Mouse (Mus musculus): ENCODE results near the gene Palmd.
A peak's percentile ranks its signal among the peaks of the same experiment; 100 is the strongest.

Palmd gene

GRCm38 (mm10) chr3:116968540-116968997, at the start of gene Palmd:
Gene Palmd (minus strand): TSS chr3:116968987.
- DNase-seq (ENCODE audit: low spot score) = peak; percentile 48

- no peak for DNase-seq (ENCODE audit: low spot score)
These were observed 41.4 kb upstream of the Palmd start for GRCm38 (mm10) chr3:117010182-117010581.

- no peak for DNase-seq (ENCODE audit: low spot score)
These were observed 38.6 kb upstream of the Palmd start for GRCm38 (mm10) chr3:117007340-117007739.

GRCm38 (mm10) chr3:117006636-117007035, 37.8 kb upstream of the Palmd start:
- DNase-seq (ENCODE audit: low spot score) = no peak

GRCm38 (mm10) chr3:117003379-117003778, 34.6 kb upstream of the Palmd start:
- no peak for DNase-seq (ENCODE audit: low spot score)

- no peak for DNase-seq (ENCODE audit: low spot score)
These were observed 33.1 kb upstream of the Palmd start for GRCm38 (mm10) chr3:117001686-117002485.

- DNase-seq (ENCODE audit: low spot score) = no peak
These were observed 24.2 kb upstream of the Palmd start for GRCm38 (mm10) chr3:116993011-116993410.

GRCm38 (mm10) chr3:116991180-116991579, 22.4 kb upstream of the Palmd start:
- no peak for DNase-seq (ENCODE audit: low spot score)

- DNase-seq (ENCODE audit: low spot score) = no peak
These were observed 19.4 kb upstream of the Palmd start for GRCm38 (mm10) chr3:116988221-116988620.

GRCm38 (mm10) chr3:116986451-116986850, 17.7 kb upstream of the Palmd start:
- no peak for DNase-seq (ENCODE audit: low spot score)

- no peak for DNase-seq (ENCODE audit: low spot score)
These were observed 17.0 kb upstream of the Palmd start for GRCm38 (mm10) chr3:116985741-116986140.

- no peak for DNase-seq (ENCODE audit: low spot score)
These were observed 16.3 kb upstream of the Palmd start for GRCm38 (mm10) chr3:116985042-116985455.

- DNase-seq (ENCODE audit: low spot score) = no peak
These were observed 13.2 kb upstream of the Palmd start for GRCm38 (mm10) chr3:116981811-116982575.

GRCm38 (mm10) chr3:116969786-116970185, 999 bp upstream of the Palmd start:
- no peak for DNase-seq (ENCODE audit: low spot score)

- DNase-seq (ENCODE audit: low spot score) = no peak
These were observed 216 bp upstream of the Palmd start for GRCm38 (mm10) chr3:116969003-116969402.

- DNase-seq (ENCODE audit: low spot score) = no peak
These were observed 820 bp downstream of the Palmd start, which contains the start of gene 4930455H04Rik for GRCm38 (mm10) chr3:116967967-116968366. Gene 4930455H04Rik (plus strand): TSS chr3:116968267.

GRCm38 (mm10) chr3:116967436-116967835, 1.4 kb downstream of the Palmd start:
- no peak for DNase-seq (ENCODE audit: low spot score)

- DNase-seq (ENCODE audit: low spot score) = no peak
These were observed 2.0 kb downstream of the Palmd start for GRCm38 (mm10) chr3:116966800-116967199.

- no peak for DNase-seq (ENCODE audit: low spot score)
These were observed 2.6 kb downstream of the Palmd start for GRCm38 (mm10) chr3:116966225-116966624.

- DNase-seq (ENCODE audit: low spot score) = peak; percentile 49
These were observed 4.4 kb downstream of the Palmd start for GRCm38 (mm10) chr3:116964426-116964825.

- no peak for DNase-seq (ENCODE audit: low spot score)
These were observed 5.6 kb downstream of the Palmd start for GRCm38 (mm10) chr3:116963213-116963612.

- no peak for DNase-seq (ENCODE audit: low spot score)
These were observed 7.2 kb downstream of the Palmd start for GRCm38 (mm10) chr3:116961354-116962142.
